Mouse (Mus musculus) myocyte (in vitro differentiated cells): Measurements from ENCODE around the gene Cp. TPM values are rescaled to one million over a fixed set of nuclear protein-coding genes. Genes with fewer than 3 reads are reported as not detected.

Experiments
- H3K27me3 ChIP-seq: one replicate; pipeline ENCODE4 v1.6.1; 2011; ENCODE audit not compliant: control insufficient read depth, insufficient read depth, insufficient read length
- H3K36me3 ChIP-seq: one replicate; pipeline ENCODE4 v1.6.1; 2011; ENCODE audit not compliant: control insufficient read depth, insufficient read depth
- H3K4me2 ChIP-seq: one replicate; pipeline ENCODE4 v1.6.1; 2011; ENCODE audit warnings: low read depth, control low read depth
- H3K4me3 ChIP-seq: one replicate; pipeline ENCODE4 v1.5.1; 2011; ENCODE audit warnings: mild to moderate bottlenecking, control low read depth, moderate library complexity
- H3K79me2 ChIP-seq: one replicate; pipeline ENCODE4 v1.6.1; 2011; ENCODE audit not compliant: control insufficient read depth, insufficient read depth
- H3ac ChIP-seq: one replicate; pipeline ENCODE4 v1.6.1; 2011; ENCODE audit not compliant: control insufficient read depth, insufficient read length
- CEBPB ChIP-seq: IDR thresholded peaks from 2 replicates; pipeline ENCODE4 v1.6.1; 2011; ENCODE audit warnings: mild to moderate bottlenecking, moderate library complexity; ENCODE audit not compliant: poor library complexity, insufficient read depth, severe bottlenecking
- E2F4 ChIP-seq: IDR thresholded peaks from one replicate; pipeline ENCODE4 v1.6.1; 2011; ENCODE audit warnings: mild to moderate bottlenecking, control low read depth, moderate library complexity; ENCODE audit not compliant: insufficient read depth
- MAX ChIP-seq: IDR thresholded peaks from one replicate; pipeline ENCODE4 v1.6.1; 2011; ENCODE audit warnings: low read depth, mild to moderate bottlenecking, control low read depth
- MYOD1 ChIP-seq, 3 experiments: IDR thresholded peaks; one replicate each; pipeline ENCODE4 v1.6.1; 2011; ENCODE audit warnings: control low read depth in 2 of 3, low read depth in 2 of 3, mild to moderate bottlenecking in 2 of 3, moderate library complexity in 1 of 3; ENCODE audit not compliant: insufficient read length in 2 of 3, control insufficient read depth in 1 of 3
- MYOG ChIP-seq, 3 experiments: IDR thresholded peaks; one replicate each; pipeline ENCODE4 v1.6.1; 2011; ENCODE audit warnings: control low read depth in 2 of 3, low read depth in 2 of 3, mild to moderate bottlenecking in 2 of 3; ENCODE audit not compliant: insufficient read length in 2 of 3, control insufficient read depth in 1 of 3, insufficient read depth in 1 of 3
- POLR2A ChIP-seq: IDR thresholded peaks from one replicate; pipeline ENCODE4 v1.6.1; 2011; ENCODE audit warnings: low read depth, mild to moderate bottlenecking, control low read depth, moderate library complexity; ENCODE audit not compliant: insufficient read length
- POLR2AphosphoS2 ChIP-seq: IDR thresholded peaks from one replicate; pipeline ENCODE4 v1.6.1; 2011; ENCODE audit warnings: low read depth, control low read depth; ENCODE audit not compliant: insufficient read length
- REST ChIP-seq: IDR thresholded peaks from one replicate; pipeline ENCODE4 v1.6.1; 2011; ENCODE audit warnings: mild to moderate bottlenecking, control low read depth, moderate library complexity; ENCODE audit not compliant: insufficient read depth, insufficient read length
- SRF ChIP-seq: IDR thresholded peaks from one replicate; pipeline ENCODE4 v1.6.1; 2011; ENCODE audit warnings: low read depth; ENCODE audit not compliant: control insufficient read depth, insufficient read length
- TCF12 ChIP-seq: IDR thresholded peaks from one replicate; pipeline ENCODE4 v1.6.1; 2011; ENCODE audit warnings: mild to moderate bottlenecking, control low read depth; ENCODE audit not compliant: poor library complexity, insufficient read depth, severe bottlenecking
- TCF3 ChIP-seq: IDR thresholded peaks from one replicate; pipeline ENCODE4 v1.6.1; 2011; ENCODE audit warnings: low read depth, control low read depth; ENCODE audit not compliant: insufficient read length
- USF1 ChIP-seq: IDR thresholded peaks from one replicate; pipeline ENCODE4 v1.6.1; 2011; ENCODE audit warnings: low read depth, mild to moderate bottlenecking, control low read depth, moderate library complexity
- polyA plus RNA-seq: library from polyadenylated mRNA; unstranded; fragments of >200 nt; fragmentation: generic; extraction: Trizol; gene quantifications from one replicate; pipeline ENCODE4 v1.2.1, GENCODE M21; 2012; ENCODE audit warnings: missing spikeins

The Cp gene
- polyA plus RNA-seq, 1 experiment = 3.7 TPM

- Histone ChIP-seq H3K4me2 (no peak overlapping the region), H3K79me2 (no peaks in the 10 kb centered on the region), H3K4me3 (no peak overlapping the region), H3K27me3 (no peaks in the 10 kb centered on the region), H3ac (no peak overlapping the region), H3K36me3 (no peaks in the 10 kb centered on the region)
- TF ChIP-seq MAX (no peak), USF1 (no peak), SRF (no peak), TCF3 (no peak), MYOG (IDR thresholded peaks at IDR 0.05; ENCODE audit: control insufficient read depth in 1 of 3, insufficient read depth in 1 of 3, insufficient read length in 2 of 3, low read depth in 2 of 3) (no peak), TCF12 (no peak), REST (no peak), E2F4 (no peak), MYOD1 (IDR thresholded peaks at IDR 0.05; ENCODE audit: control insufficient read depth in 1 of 3, insufficient read length in 2 of 3, low read depth in 2 of 3) (no peak)
Observed at GRCm38 (mm10) chr3:19965239-19965638, 8.4 kb downstream of the Cp start.

DNA sequence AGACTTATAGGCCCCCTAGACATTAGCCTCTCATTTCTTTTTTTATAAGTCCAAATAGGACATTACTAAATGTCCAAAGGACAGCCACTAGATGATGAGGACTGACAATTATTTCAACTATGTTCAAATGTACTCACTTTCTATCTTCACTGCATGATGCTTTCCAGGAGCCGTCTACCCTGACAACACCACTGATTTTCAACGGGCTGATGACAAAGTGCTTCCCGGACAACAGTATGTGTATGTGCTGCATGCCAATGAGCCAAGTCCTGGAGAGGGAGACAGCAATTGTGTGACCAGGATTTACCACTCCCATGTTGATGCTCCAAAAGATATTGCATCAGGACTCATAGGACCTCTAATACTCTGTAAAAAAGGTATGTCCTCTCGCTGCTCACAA lies 9.2 kb downstream of the Cp start:
- no peak overlapping the region for H3ac ChIP-seq
- TF ChIP-seq REST (no peak), CEBPB (no peak), MYOG (IDR thresholded peaks at IDR 0.05; ENCODE audit: control insufficient read depth in 1 of 3, insufficient read depth in 1 of 3, insufficient read length in 2 of 3, low read depth in 2 of 3) (no peak), SRF (no peak), MAX (no peak), POLR2AphosphoS2 (no peak), E2F4 (no peak), MYOD1 (IDR thresholded peaks at IDR 0.05; ENCODE audit: control insufficient read depth in 1 of 3, insufficient read length in 2 of 3, low read depth in 2 of 3) (no peak), TCF3 (no peak), POLR2A (no peak), USF1 (no peak)
- H3K27me3 ChIP-seq = no peaks in the 10 kb centered on the region
- no peaks in the 10 kb centered on the region for H3K79me2 ChIP-seq
- no peak overlapping the region for H3K4me3 ChIP-seq
- no peak overlapping the region for H3K4me2 ChIP-seq
- no peaks in the 10 kb centered on the region for H3K36me3 ChIP-seq

DNA sequence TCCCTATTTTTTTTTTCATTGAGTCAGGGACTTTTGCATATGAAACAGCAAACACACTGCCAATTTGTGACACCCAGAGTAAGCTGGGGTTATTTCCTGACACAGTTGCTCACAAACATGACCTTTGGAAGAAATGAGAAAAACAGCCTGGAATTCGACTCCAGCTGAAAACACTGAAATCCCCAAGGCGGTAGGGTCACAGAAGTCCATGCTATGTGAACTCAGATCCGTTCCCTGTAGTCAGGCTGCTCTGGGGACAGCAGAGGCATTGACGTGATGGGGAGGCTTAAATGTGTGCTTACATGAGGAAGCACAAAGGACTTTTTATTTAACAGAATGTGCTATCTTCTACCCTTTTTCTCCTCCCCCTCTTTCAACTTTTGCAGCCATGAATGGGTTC lies 21.6 kb downstream of the Cp start:
- no peak for TF ChIP-seq MYOG (IDR thresholded peaks at IDR 0.05; ENCODE audit: control insufficient read depth in 1 of 3, insufficient read depth in 1 of 3, insufficient read length in 2 of 3, low read depth in 2 of 3)
- no peak for TF ChIP-seq TCF12
- TF ChIP-seq CEBPB = no peak
- no peak for TF ChIP-seq POLR2AphosphoS2
- no peak for TF ChIP-seq POLR2A
- no peak for TF ChIP-seq MYOD1 (IDR thresholded peaks at IDR 0.05; ENCODE audit: control insufficient read depth in 1 of 3, insufficient read length in 2 of 3, low read depth in 2 of 3)
- TF ChIP-seq REST = no peak
- no peak for TF ChIP-seq TCF3
- TF ChIP-seq E2F4 = no peak
- no peak for TF ChIP-seq SRF
- no peak for TF ChIP-seq MAX
- no peak for TF ChIP-seq USF1
- no peaks in the 10 kb centered on the region for H3K79me2 ChIP-seq

GRCm38 (mm10) chr3:19981156-19981555 lies 24.3 kb downstream of the Cp start:
- Histone ChIP-seq H3K36me3 (peaks cover 4% of the 10 kb centered on the region), H3ac (no peak overlapping the region), H3K4me3 (no peak overlapping the region), H3K27me3 (no peaks in the 10 kb centered on the region), H3K4me2 (no peak overlapping the region), H3K79me2 (no peaks in the 10 kb centered on the region)
- TF ChIP-seq CEBPB (no peak), MAX (no peak), MYOD1 (IDR thresholded peaks at IDR 0.05; ENCODE audit: control insufficient read depth in 1 of 3, insufficient read length in 2 of 3, low read depth in 2 of 3) (no peak), E2F4 (no peak), POLR2A (no peak)

More for the DNA sequence above, 21.6 kb downstream of the Cp start:
- no peak overlapping the region for H3ac ChIP-seq
- H3K4me2 ChIP-seq = no peak overlapping the region
- H3K27me3 ChIP-seq = no peaks in the 10 kb centered on the region
- no peak overlapping the region for H3K4me3 ChIP-seq
- H3K36me3 ChIP-seq = peaks cover 4% of the 10 kb centered on the region

- H3K4me2 ChIP-seq = no peak overlapping the region
- no peak overlapping the region for H3ac ChIP-seq
- H3K79me2 ChIP-seq = no peaks in the 10 kb centered on the region
- H3K27me3 ChIP-seq = no peaks in the 10 kb centered on the region
- no peaks in the 10 kb centered on the region for H3K36me3 ChIP-seq
- no peak for TF ChIP-seq POLR2A
- H3K4me3 ChIP-seq = no peak overlapping the region
Observed at GRCm38 (mm10) chr3:19982846-19983245, 26.0 kb downstream of the Cp start.
